Mouse (Mus musculus): ENCODE measurements around the gene Trpm5.

DNA sequence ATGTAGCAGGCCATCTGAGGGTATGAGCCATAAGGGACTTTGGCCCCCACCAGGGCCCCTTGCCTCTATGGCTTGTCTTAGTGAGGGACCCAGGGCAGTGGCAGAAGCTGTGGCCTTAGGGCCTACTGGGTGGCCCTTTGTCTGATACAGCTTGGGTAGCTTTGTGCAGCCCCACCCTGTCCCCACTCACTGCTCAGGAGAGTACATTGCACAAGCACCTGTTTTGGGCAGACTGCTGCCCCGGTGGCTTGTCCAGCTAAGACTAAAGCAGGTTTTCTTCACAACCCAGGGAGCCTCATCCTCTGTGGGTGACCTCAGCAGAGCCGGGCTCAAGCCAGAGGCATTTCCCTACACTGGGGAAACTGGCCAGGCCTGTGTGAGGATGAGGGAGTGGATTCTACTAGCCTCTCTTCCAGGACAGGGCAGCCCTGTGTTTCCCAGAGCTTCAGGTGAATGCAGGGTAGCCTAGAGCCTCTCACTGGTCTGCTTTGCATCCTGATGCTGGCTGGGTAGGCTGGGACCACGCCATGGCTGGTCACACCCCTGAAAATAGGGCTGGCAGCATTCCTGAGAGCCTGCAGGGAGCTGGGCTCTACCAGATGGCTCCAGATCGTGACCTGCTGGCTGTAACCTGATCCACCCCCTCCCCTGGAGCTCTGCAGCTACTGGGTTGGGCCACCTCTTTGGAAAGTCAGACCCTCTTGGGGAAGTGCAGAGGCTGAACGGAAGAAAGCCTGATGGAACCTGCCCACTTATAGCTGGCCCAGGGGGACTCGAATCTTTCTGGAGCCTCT lies 29.6 kb upstream of the Trpm5 start:
- TF ChIP-seq EP300 (IDR thresholded peaks at IDR 0.05; ENCODE audit: low read depth) (no peak), CTCF (IDR thresholded peaks at IDR 0.05; ENCODE audit: low read depth) (no peak)

All from liver, postnatal 0 days (tissue).